Mouse (Mus musculus): ENCODE measurements at regions not wholly inside any gene's neighbourhood (a gene's known extent, or its start where the extent isn't known, plus 50 kb on each side); places are given as distances from the start of the nearest gene placed in this dataset.

DNA sequence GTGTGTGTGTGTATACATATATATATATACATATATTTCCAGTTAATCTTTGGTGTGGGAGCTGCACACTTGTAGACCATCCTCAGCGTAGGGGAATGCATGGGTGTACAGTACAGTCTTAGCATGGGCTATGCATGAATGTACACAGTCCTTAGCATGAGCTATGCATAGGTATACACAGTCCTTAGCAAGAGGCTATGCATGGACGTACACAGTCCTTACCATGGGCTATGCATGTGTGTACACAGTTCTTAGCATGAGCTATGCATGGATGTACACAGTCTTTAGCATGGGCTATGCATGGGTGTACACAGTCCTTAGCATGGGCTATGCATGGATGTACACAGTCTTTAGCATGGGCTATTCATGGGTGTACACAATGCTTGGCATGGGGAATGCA is 70.5 kb downstream of the Rchy1 start:
- ATAC-seq (replicated peaks; ENCODE audit: insufficient number of reproducible peaks, insufficient read depth, low FRiP score, low read depth) = no peak
- no peak overlapping the region for H3K27ac ChIP-seq
- no peak overlapping the region for H3K9ac ChIP-seq
- 84% methylated on average over 2 of the region's 2 CpGs for WGBS
- H3K4me3 ChIP-seq = no peak overlapping the region
- no peaks in the 10 kb centered on the region for H3K27me3 ChIP-seq
- no peaks in the 10 kb centered on the region for H3K4me1 ChIP-seq (replicated peaks)
- no peaks in the 10 kb centered on the region for H3K9me3 ChIP-seq (replicated peaks)
- no peak overlapping the region for H3K4me2 ChIP-seq
- H3K36me3 ChIP-seq = no peaks in the 10 kb centered on the region

DNA sequence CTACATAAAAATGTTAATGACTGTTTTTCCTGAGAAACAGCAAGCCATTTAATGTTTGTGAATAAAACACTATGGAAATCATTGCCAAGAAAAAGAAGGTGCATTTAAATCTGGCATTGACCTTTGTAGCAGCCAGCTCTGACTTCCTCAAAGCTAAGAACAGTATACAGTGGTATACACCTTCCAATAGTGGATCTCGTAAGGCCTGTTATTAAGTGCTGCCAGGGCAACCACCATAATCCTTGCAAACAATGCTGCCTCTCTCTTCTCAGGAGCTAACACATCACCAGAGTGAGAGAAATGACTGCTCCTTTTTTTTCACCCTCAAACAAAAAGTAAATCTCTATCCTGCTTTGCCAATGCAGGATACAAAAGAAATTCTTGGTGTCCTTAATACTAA is 81.1 kb downstream of the Rchy1 start:
- Histone ChIP-seq H3K27ac (no peak overlapping the region), H3K4me1 (replicated peaks) (no peaks in the 10 kb centered on the region), H3K36me3 (no peaks in the 10 kb centered on the region), H3K9ac (no peak overlapping the region), H3K4me2 (no peak overlapping the region), H3K9me3 (replicated peaks) (no peaks in the 10 kb centered on the region), H3K4me3 (no peak overlapping the region), H3K27me3 (no peaks in the 10 kb centered on the region)
- no peak for ATAC-seq (replicated peaks; ENCODE audit: insufficient number of reproducible peaks, insufficient read depth, low FRiP score, low read depth)
- WGBS = 82% methylated on average over 1 of the region's 1 CpGs

DNA sequence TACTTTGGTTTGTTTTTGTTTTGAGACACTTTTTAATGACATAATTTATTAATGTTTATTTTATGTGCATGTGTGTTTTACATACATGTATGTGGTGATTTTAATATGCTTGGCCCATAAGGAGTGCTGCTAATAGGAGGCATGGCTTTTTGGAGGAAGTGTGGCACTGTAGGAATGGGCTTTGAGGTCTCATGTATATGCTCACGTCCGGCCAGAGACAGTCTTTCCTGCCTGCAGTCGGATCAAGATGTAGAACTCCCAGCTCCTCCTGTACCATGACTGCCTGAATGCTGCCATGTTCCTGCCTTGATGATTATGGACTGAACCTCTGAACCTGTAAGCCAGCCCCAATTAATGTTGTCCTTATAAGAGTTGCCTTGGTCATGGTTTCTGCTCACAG is 82.6 kb downstream of the Rchy1 start:
- Histone ChIP-seq H3K9me3 (replicated peaks) (no peaks in the 10 kb centered on the region), H3K4me3 (no peak overlapping the region), H3K4me2 (no peak overlapping the region), H3K36me3 (no peaks in the 10 kb centered on the region), H3K4me1 (replicated peaks) (no peaks in the 10 kb centered on the region), H3K27ac (no peak overlapping the region), H3K9ac (no peak overlapping the region), H3K27me3 (no peaks in the 10 kb centered on the region)
- no peak for ATAC-seq (replicated peaks; ENCODE audit: insufficient number of reproducible peaks, insufficient read depth, low FRiP score, low read depth)
- WGBS = 83% methylated on average over 3 of the region's 3 CpGs

- Histone ChIP-seq H3K4me2 (no peak overlapping the region), H3K27ac (no peak overlapping the region), H3K36me3 (no peaks in the 10 kb centered on the region), H3K9me3 (replicated peaks) (no peaks in the 10 kb centered on the region), H3K4me3 (no peak overlapping the region), H3K27me3 (no peaks in the 10 kb centered on the region), H3K4me1 (replicated peaks) (no peaks in the 10 kb centered on the region), H3K9ac (no peak overlapping the region)
- 82% methylated on average over 11 of the region's 11 CpGs for WGBS
- no peak for ATAC-seq (replicated peaks; ENCODE audit: insufficient number of reproducible peaks, insufficient read depth, low FRiP score, low read depth)
Observed at GRCm38 (mm10) chr5:91878627-91879026, 84.2 kb downstream of the Rchy1 start.

DNA sequence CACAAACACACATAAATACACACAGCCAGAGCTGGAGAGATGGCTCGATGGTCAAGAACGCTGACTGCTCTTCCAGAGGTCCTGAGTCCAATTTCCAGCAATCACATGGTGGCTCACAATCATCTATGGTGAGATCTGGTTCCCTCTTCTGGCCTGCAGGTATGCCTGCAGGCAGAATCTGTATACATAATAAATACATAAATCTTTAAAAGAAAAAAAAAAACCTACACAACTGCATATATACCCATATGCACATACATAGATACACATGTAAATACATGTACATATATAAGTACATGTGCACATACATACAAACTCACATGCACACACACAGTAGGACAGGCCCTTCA is 86.2 kb downstream of the Rchy1 start:
- WGBS = 85% methylated on average over 2 of the region's 2 CpGs
- ATAC-seq (replicated peaks; ENCODE audit: insufficient number of reproducible peaks, insufficient read depth, low FRiP score, low read depth) = no peak

GRCm38 (mm10) chr5:91875875-91876681 is 86.8 kb downstream of the Rchy1 start:
- no peak for ATAC-seq (replicated peaks; ENCODE audit: insufficient number of reproducible peaks, insufficient read depth, low FRiP score, low read depth)
- H3K27ac ChIP-seq = no peak overlapping the region
- no peaks in the 10 kb centered on the region for H3K27me3 ChIP-seq
- H3K4me1 ChIP-seq (replicated peaks) = no peaks in the 10 kb centered on the region
- no peak overlapping the region for H3K9ac ChIP-seq
- H3K9me3 ChIP-seq (replicated peaks) = no peaks in the 10 kb centered on the region
- H3K4me3 ChIP-seq = no peak overlapping the region
- 83% methylated on average over 10 of the region's 10 CpGs for WGBS
- H3K4me2 ChIP-seq = no peak overlapping the region
- H3K36me3 ChIP-seq = no peaks in the 10 kb centered on the region

More for the DNA sequence above, 86.2 kb downstream of the Rchy1 start:
- H3K27me3 ChIP-seq = no peaks in the 10 kb centered on the region
- no peak overlapping the region for H3K4me2 ChIP-seq
- H3K9ac ChIP-seq = no peak overlapping the region
- no peak overlapping the region for H3K4me3 ChIP-seq
- H3K27ac ChIP-seq = no peak overlapping the region
- H3K4me1 ChIP-seq (replicated peaks) = no peaks in the 10 kb centered on the region
- H3K36me3 ChIP-seq = no peaks in the 10 kb centered on the region
- H3K9me3 ChIP-seq (replicated peaks) = no peaks in the 10 kb centered on the region

GRCm38 (mm10) chr5:91872816-91873215 is 90.1 kb downstream of the Rchy1 start:
- H3K36me3 ChIP-seq = no peaks in the 10 kb centered on the region
- no peak overlapping the region for H3K4me3 ChIP-seq
- H3K4me1 ChIP-seq (replicated peaks) = no peaks in the 10 kb centered on the region
- H3K9ac ChIP-seq = no peak overlapping the region
- no peak overlapping the region for H3K4me2 ChIP-seq
- WGBS = 65% methylated on average over 1 of the region's 1 CpGs
- no peak for ATAC-seq (replicated peaks; ENCODE audit: insufficient number of reproducible peaks, insufficient read depth, low FRiP score, low read depth)
- no peaks in the 10 kb centered on the region for H3K9me3 ChIP-seq (replicated peaks)
- no peak overlapping the region for H3K27ac ChIP-seq
- H3K27me3 ChIP-seq = no peaks in the 10 kb centered on the region

- WGBS = 89% methylated on average over 6 of the region's 6 CpGs
- H3K27ac ChIP-seq = no peak overlapping the region
- no peak for ATAC-seq (replicated peaks; ENCODE audit: insufficient number of reproducible peaks, insufficient read depth, low FRiP score, low read depth)
- no peaks in the 10 kb centered on the region for H3K9me3 ChIP-seq (replicated peaks)
- H3K27me3 ChIP-seq = no peaks in the 10 kb centered on the region
- no peak overlapping the region for H3K4me3 ChIP-seq
- H3K4me2 ChIP-seq = no peak overlapping the region
- H3K36me3 ChIP-seq = no peaks in the 10 kb centered on the region
- H3K9ac ChIP-seq = no peak overlapping the region
- no peaks in the 10 kb centered on the region for H3K4me1 ChIP-seq (replicated peaks)
Observed at GRCm38 (mm10) chr5:91869791-91870190, 93.1 kb downstream of the Rchy1 start.

DNA sequence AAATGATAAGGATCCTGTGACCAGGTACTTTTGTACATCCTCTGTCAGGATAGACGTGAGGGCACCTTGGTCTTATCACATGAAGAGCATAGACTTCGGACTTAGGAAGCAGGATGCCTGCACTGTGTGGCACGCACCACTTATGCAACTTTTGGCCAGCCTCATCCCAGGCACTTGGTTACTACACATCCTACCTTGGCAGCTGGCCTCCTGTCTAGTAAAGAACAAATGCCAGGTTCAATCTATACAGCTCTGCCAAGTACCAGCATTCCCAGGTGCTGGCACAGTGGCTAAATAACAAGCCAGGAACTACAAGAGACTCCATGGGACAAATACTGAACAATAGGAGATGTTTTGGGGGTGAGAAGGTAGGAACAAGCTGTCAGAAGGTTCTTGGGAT is 96.7 kb downstream of the Rchy1 start:
- 80% methylated on average over 3 of the region's 3 CpGs for WGBS
- Histone ChIP-seq H3K4me3 (no peak overlapping the region), H3K36me3 (no peaks in the 10 kb centered on the region), H3K4me2 (no peak overlapping the region), H3K4me1 (replicated peaks) (no peaks in the 10 kb centered on the region), H3K9me3 (replicated peaks) (no peaks in the 10 kb centered on the region), H3K9ac (no peak overlapping the region), H3K27ac (no peak overlapping the region), H3K27me3 (no peaks in the 10 kb centered on the region)
- ATAC-seq (replicated peaks; ENCODE audit: insufficient number of reproducible peaks, insufficient read depth, low FRiP score, low read depth) = no peak

DNA sequence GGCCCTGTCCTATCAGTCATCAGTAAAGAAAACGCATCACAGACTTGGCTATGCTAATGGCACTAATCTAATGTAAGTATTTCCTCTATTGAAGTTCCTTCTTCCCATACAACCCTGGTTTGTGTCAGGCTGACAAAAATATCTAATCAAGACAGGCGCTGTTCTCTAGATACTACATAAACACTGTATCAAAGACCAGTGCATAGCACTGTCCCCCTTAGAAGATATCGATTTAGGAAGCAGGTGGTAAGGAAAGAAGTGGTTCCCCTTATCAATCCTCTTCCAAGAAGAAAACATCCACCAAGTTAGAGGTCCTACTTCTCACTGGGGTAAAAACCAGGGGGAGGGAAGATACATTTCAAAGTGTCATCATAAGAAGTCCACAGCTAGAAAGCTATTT is 97.5 kb downstream of the Rchy1 start:
- Histone ChIP-seq H3K9ac (no peak overlapping the region), H3K36me3 (no peaks in the 10 kb centered on the region), H3K27me3 (no peaks in the 10 kb centered on the region), H3K4me3 (no peak overlapping the region), H3K9me3 (replicated peaks) (no peaks in the 10 kb centered on the region), H3K4me2 (no peak overlapping the region), H3K27ac (no peak overlapping the region), H3K4me1 (replicated peaks) (no peaks in the 10 kb centered on the region)
- no peak for ATAC-seq (replicated peaks; ENCODE audit: insufficient number of reproducible peaks, insufficient read depth, low FRiP score, low read depth)
- 30% methylated on average over 3 of the region's 3 CpGs for WGBS

- H3K9ac ChIP-seq = no peak overlapping the region
- H3K36me3 ChIP-seq = no peaks in the 10 kb centered on the region
- no peaks in the 10 kb centered on the region for H3K27me3 ChIP-seq
- H3K27ac ChIP-seq = no peak overlapping the region
- no peak overlapping the region for H3K4me3 ChIP-seq
- H3K9me3 ChIP-seq (replicated peaks) = no peaks in the 10 kb centered on the region
- 94% methylated on average over 3 of the region's 3 CpGs for WGBS
- ATAC-seq (replicated peaks; ENCODE audit: insufficient number of reproducible peaks, insufficient read depth, low FRiP score, low read depth) = no peak
- H3K4me1 ChIP-seq (replicated peaks) = no peaks in the 10 kb centered on the region
- H3K4me2 ChIP-seq = no peak overlapping the region
Observed at GRCm38 (mm10) chr5:91862843-91863242, 100.0 kb downstream of the Rchy1 start.

DNA sequence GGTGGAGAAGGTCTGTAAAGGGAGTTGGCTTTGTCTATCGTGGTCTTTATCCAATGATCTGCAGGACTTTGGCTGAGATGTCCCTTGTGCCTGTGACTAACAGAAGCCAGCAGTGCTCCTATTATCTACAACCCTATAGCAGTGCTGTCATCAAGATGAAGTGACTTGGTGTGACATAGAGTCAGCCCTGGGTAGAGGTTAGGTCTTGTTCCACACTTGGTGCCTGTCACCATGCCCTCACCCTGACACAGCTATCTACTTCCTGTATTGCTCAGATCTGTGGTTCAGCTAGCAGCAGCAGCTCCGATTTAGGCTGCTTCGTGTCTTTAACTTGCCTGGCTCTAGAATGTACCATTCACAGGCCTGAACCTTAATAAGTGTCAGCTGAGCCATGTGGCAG is 100.6 kb downstream of the Rchy1 start:
- Histone ChIP-seq H3K4me3 (no peak overlapping the region), H3K4me1 (replicated peaks) (no peaks in the 10 kb centered on the region), H3K9ac (no peak overlapping the region), H3K9me3 (replicated peaks) (no peaks in the 10 kb centered on the region), H3K27me3 (no peaks in the 10 kb centered on the region), H3K36me3 (no peaks in the 10 kb centered on the region), H3K27ac (no peak overlapping the region), H3K4me2 (no peak overlapping the region)
- no peak for ATAC-seq (replicated peaks; ENCODE audit: insufficient number of reproducible peaks, insufficient read depth, low FRiP score, low read depth)
- WGBS = 59% methylated on average over 3 of the region's 3 CpGs

Measured in heart, embryonic 15.5 days (tissue).